Comparison of ENCODE assay signal across 16 mouse cellular contexts in genomic region chr6:36926455-36926854, GRCm38 (mm10).
DNase-seq lines count a peak whose midpoint lies in the region; ATAC-seq and TF ChIP-seq lines count a peak whose summit lies in the region.
"Had no signal": no experiment of that assay in that cellular context is flagged by ENCODE, and none has a peak within 500 bp of the region (broad histone marks: within the 10 kb centered on the region; RNA-seq: fewer than 3 reads in every experiment).

No protein-coding gene starts in this region.

- no peak overlapping the region for H3K27ac ChIP-seq in kidney, postnatal 0 days
- H3K27ac ChIP-seq in kidney, embryonic 16.5 days (ENCODE audit: low read length): no peak overlapping the region
- H3K27ac ChIP-seq: gastrocnemius, adult 2 months; limb, embryonic 10.5 days; liver, embryonic 13.5 days; stomach, postnatal 0 days had no signal

- no peaks in the 10 kb centered on the region for H3K36me3 ChIP-seq in kidney, postnatal 0 days (ENCODE audit: insufficient read depth, low read length)
- H3K36me3 ChIP-seq in kidney, embryonic 16.5 days (ENCODE audit: insufficient read depth, low read length): no peaks in the 10 kb centered on the region
- H3K36me3 ChIP-seq: limb, embryonic 10.5 days; liver, embryonic 13.5 days had no signal

- no peaks in the 10 kb centered on the region for H3K27me3 ChIP-seq in kidney, postnatal 0 days (ENCODE audit: insufficient read depth, low read length)
- no peaks in the 10 kb centered on the region for H3K27me3 ChIP-seq in kidney, embryonic 16.5 days (ENCODE audit: insufficient read depth, low read length)
- H3K27me3 ChIP-seq: liver, embryonic 13.5 days had no signal

- no peak overlapping the region for H3K4me2 ChIP-seq in kidney, postnatal 0 days (ENCODE audit: low read length)
- no peak overlapping the region for H3K4me2 ChIP-seq in kidney, embryonic 16.5 days (replicated peaks; ENCODE audit: low read depth, low read length)
- H3K4me2 ChIP-seq: liver, embryonic 13.5 days had no signal

- no peaks in the 10 kb centered on the region for H3K9me3 ChIP-seq in kidney, postnatal 0 days (replicated peaks; ENCODE audit: low read length)
- H3K9me3 ChIP-seq in kidney, embryonic 16.5 days (ENCODE audit: low read length): no peaks in the 10 kb centered on the region
- H3K9me3 ChIP-seq: limb, embryonic 10.5 days; liver, embryonic 13.5 days had no signal

- TF ChIP-seq CTCF in kidney, postnatal 0 days (IDR thresholded peaks at IDR 0.05; ENCODE audit: low read depth): no peak
- no peak for TF ChIP-seq CTCF in brain, embryonic 14.5 days (IDR thresholded peaks at IDR 0.05; ENCODE audit: borderline replicate concordance, extremely low read depth, insufficient read depth, insufficient read length)

- 39% methylated on average over 4 of the region's 4 CpGs for WGBS in kidney, postnatal 0 days
- WGBS in kidney, embryonic 16.5 days: 50% methylated on average over 4 of the region's 4 CpGs

- no peak overlapping the region for H3K9ac ChIP-seq in kidney, postnatal 0 days (ENCODE audit: low read depth, low read length)
- no peak overlapping the region for H3K9ac ChIP-seq in kidney, embryonic 16.5 days (replicated peaks; ENCODE audit: low read length)
- H3K9ac ChIP-seq: liver, embryonic 13.5 days had no signal

- TF ChIP-seq POLR2A in brain, embryonic 14.5 days (IDR thresholded peaks at IDR 0.05; ENCODE audit: borderline replicate concordance, extremely low read depth, insufficient read depth, insufficient read length, poor library complexity, severe bottlenecking): no peak

- DNase-seq in kidney, postnatal 0 days (ENCODE audit: low spot score): peak; percentile 61
- peak; percentile 92 for DNase-seq in brain, adult 2 months (ENCODE audit: low read depth, low spot score)
- peak; percentile 93 for DNase-seq in brain, embryonic 14.5 days (ENCODE audit: low read depth)
- peak; percentile 83 to 85 for DNase-seq in cerebellum, postnatal 10 days
- no peak for DNase-seq in natural killer cell, adult 2 months (ENCODE audit: low spot score in 2 of 2)
- no peak for DNase-seq in spleen, postnatal 36 days (ENCODE audit: low spot score in 2 of 2)
- no peak for DNase-seq in heart, postnatal 10 days
- DNase-seq: gastrocnemius, adult 2 months; liver, embryonic 13.5 days; spleen, adult 18-20 months had no signal

- ATAC-seq in kidney, postnatal 0 days (replicated peaks; ENCODE audit: low FRiP score, low read depth): no peak
- no peak for ATAC-seq in kidney, embryonic 16.5 days (ENCODE audit: low FRiP score, low TSS enrichment)
- ATAC-seq: lung, postnatal 0 days had no signal

- intact Hi-C loops in heart, postnatal 10 days (cut with DNase I): no loop called here

- no peak overlapping the region for H3K4me3 ChIP-seq in kidney, postnatal 0 days (replicated peaks; ENCODE audit: low read depth, low read length)
- H3K4me3 ChIP-seq in kidney, embryonic 16.5 days (ENCODE audit: low read length): no peak overlapping the region
- H3K4me3 ChIP-seq: erythroblast, embryonic 14.5 days; gastrocnemius, adult 2 months; limb, embryonic 10.5 days; liver, embryonic 13.5 days; myocyte had no signal

- H3K4me1 ChIP-seq in kidney, postnatal 0 days (replicated peaks; ENCODE audit: insufficient read depth, low read length): no peaks in the 10 kb centered on the region
- peaks cover 4% of the 10 kb centered on the region; the same call in 1 of the 2 replicates for H3K4me1 ChIP-seq in kidney, embryonic 16.5 days (ENCODE audit: insufficient read depth, low read length)
- H3K4me1 ChIP-seq: limb, embryonic 10.5 days; liver, embryonic 13.5 days had no signal

Comparison
In these comparisons a context has a peak if more than half of its experiments do, and no peak if none do; other contexts are left out.
1. DNase-seq: peak in kidney, postnatal 0 days (single experiment), brain, adult 2 months (single experiment), brain, embryonic 14.5 days (single experiment) and cerebellum, postnatal 10 days (2 of 2); none in natural killer cell, adult 2 months (0 of 2), spleen, postnatal 36 days (0 of 2) and heart, postnatal 10 days (0 of 2).